Mouse (Mus musculus): ENCODE results near the gene Adgrg3.

Adgrg3 gene

GRCm38 (mm10) chr8:94991454-94991994, 26.0 kb upstream of the Adgrg3 start:
- in situ Hi-C loops (cut with MboI; ENCODE audit: low pct_unique_long_range_greater_than_20kb in 1 of 2, low sequenced_read_pairs in 2 of 2, unreplicated experiment in 1 of 2): no loop called here

- in situ Hi-C loops (cut with MboI; ENCODE audit: low pct_unique_long_range_greater_than_20kb in 1 of 2, low sequenced_read_pairs in 2 of 2, unreplicated experiment in 1 of 2): no loop called here
Measured at GRCm38 (mm10) chr8:94992010-94992409, 25.5 kb upstream of the Adgrg3 start.

- in situ Hi-C loops (cut with MboI; ENCODE audit: low pct_unique_long_range_greater_than_20kb in 1 of 2, low sequenced_read_pairs in 2 of 2, unreplicated experiment in 1 of 2): no loop called here
Measured at GRCm38 (mm10) chr8:94992534-94992933, 25.0 kb upstream of the Adgrg3 start.

GRCm38 (mm10) chr8:94992996-94993724, 24.3 kb upstream of the Adgrg3 start:
- in situ Hi-C loops (cut with MboI; ENCODE audit: low pct_unique_long_range_greater_than_20kb in 1 of 2, low sequenced_read_pairs in 2 of 2, unreplicated experiment in 1 of 2): no loop called here

- in situ Hi-C loops (cut with MboI; ENCODE audit: low pct_unique_long_range_greater_than_20kb in 1 of 2, low sequenced_read_pairs in 2 of 2, unreplicated experiment in 1 of 2): no loop called here
Measured at GRCm38 (mm10) chr8:94994006-94994405, 23.5 kb upstream of the Adgrg3 start.

GRCm38 (mm10) chr8:94994510-94994909, 23.0 kb upstream of the Adgrg3 start:
- in situ Hi-C loops (cut with MboI; ENCODE audit: low pct_unique_long_range_greater_than_20kb in 1 of 2, low sequenced_read_pairs in 2 of 2, unreplicated experiment in 1 of 2): no loop called here

- in situ Hi-C loops (cut with MboI; ENCODE audit: low pct_unique_long_range_greater_than_20kb in 1 of 2, low sequenced_read_pairs in 2 of 2, unreplicated experiment in 1 of 2): no loop called here
Measured at GRCm38 (mm10) chr8:94995336-94995893, 22.1 kb upstream of the Adgrg3 start.

- in situ Hi-C loops (cut with MboI; ENCODE audit: low pct_unique_long_range_greater_than_20kb in 1 of 2, low sequenced_read_pairs in 2 of 2, unreplicated experiment in 1 of 2): no loop called here
Measured at GRCm38 (mm10) chr8:94996037-94996436, 21.5 kb upstream of the Adgrg3 start.

- in situ Hi-C loops (cut with MboI; ENCODE audit: low pct_unique_long_range_greater_than_20kb in 1 of 2, low sequenced_read_pairs in 2 of 2, unreplicated experiment in 1 of 2): no loop called here
Measured at GRCm38 (mm10) chr8:94996899-94997856, 20.3 kb upstream of the Adgrg3 start.

GRCm38 (mm10) chr8:94997857-94998243, 19.6 kb upstream of the Adgrg3 start:
- in situ Hi-C loops (cut with MboI; ENCODE audit: low pct_unique_long_range_greater_than_20kb in 1 of 2, low sequenced_read_pairs in 2 of 2, unreplicated experiment in 1 of 2): no loop called here

GRCm38 (mm10) chr8:94998431-94998830, 19.1 kb upstream of the Adgrg3 start:
- in situ Hi-C loops (cut with MboI; ENCODE audit: low pct_unique_long_range_greater_than_20kb in 1 of 2, low sequenced_read_pairs in 2 of 2, unreplicated experiment in 1 of 2): no loop called here

- in situ Hi-C loops (cut with MboI; ENCODE audit: low pct_unique_long_range_greater_than_20kb in 1 of 2, low sequenced_read_pairs in 2 of 2, unreplicated experiment in 1 of 2): no loop called here
Measured at GRCm38 (mm10) chr8:94999004-94999403, 18.5 kb upstream of the Adgrg3 start.

GRCm38 (mm10) chr8:94999956-95000355, 17.5 kb upstream of the Adgrg3 start:
- in situ Hi-C loops (cut with MboI; ENCODE audit: low pct_unique_long_range_greater_than_20kb in 1 of 2, low sequenced_read_pairs in 2 of 2, unreplicated experiment in 1 of 2): loop anchor here (5.0 to 10.0 kb wide), 2 partner anchors 53 to 55 kb away; no protein-coding TSS in a partner anchor

- in situ Hi-C loops (cut with MboI; ENCODE audit: low pct_unique_long_range_greater_than_20kb in 1 of 2, low sequenced_read_pairs in 2 of 2, unreplicated experiment in 1 of 2): loop anchor here (5.0 to 10.0 kb wide), 2 partner anchors 53 to 56 kb away; no protein-coding TSS in a partner anchor
Measured at GRCm38 (mm10) chr8:95000684-95001083, 16.8 kb upstream of the Adgrg3 start.

GRCm38 (mm10) chr8:95001165-95001564, 16.3 kb upstream of the Adgrg3 start:
- in situ Hi-C loops (cut with MboI; ENCODE audit: low pct_unique_long_range_greater_than_20kb in 1 of 2, low sequenced_read_pairs in 2 of 2, unreplicated experiment in 1 of 2): loop anchor here (5.0 to 10.0 kb wide), 2 partner anchors 54 to 56 kb away; no protein-coding TSS in a partner anchor

- in situ Hi-C loops (cut with MboI; ENCODE audit: low pct_unique_long_range_greater_than_20kb in 1 of 2, low sequenced_read_pairs in 2 of 2, unreplicated experiment in 1 of 2): loop anchor here (5.0 to 10.0 kb wide), 2 partner anchors 54 to 57 kb away; no protein-coding TSS in a partner anchor
Measured at GRCm38 (mm10) chr8:95001655-95002054, 15.8 kb upstream of the Adgrg3 start.

GRCm38 (mm10) chr8:95002089-95002655, 15.3 kb upstream of the Adgrg3 start:
- in situ Hi-C loops (cut with MboI; ENCODE audit: low pct_unique_long_range_greater_than_20kb in 1 of 2, low sequenced_read_pairs in 2 of 2, unreplicated experiment in 1 of 2): loop anchor here (5.0 to 10.0 kb wide), 2 partner anchors 55 to 57 kb away; no protein-coding TSS in a partner anchor

GRCm38 (mm10) chr8:95012442-95012919, 5.0 kb upstream of the Adgrg3 start:
- in situ Hi-C loops (cut with MboI; ENCODE audit: low pct_unique_long_range_greater_than_20kb in 1 of 2, low sequenced_read_pairs in 2 of 2, unreplicated experiment in 1 of 2): no loop called here
